Mouse (Mus musculus) ES-E14 (cell line): ENCODE measurements around the gene 4930442H23Rik.

Experiments
- CHD2 ChIP-seq: IDR thresholded peaks from 2 replicates; pipeline ENCODE4 v1.6.1; 2014; ENCODE audit warnings: mild to moderate bottlenecking, low read depth, low read length, inconsistent platforms
- HCFC1 ChIP-seq: IDR thresholded peaks from 2 replicates; pipeline ENCODE4 v1.6.1; 2012; ENCODE audit warnings: low read length, inconsistent platforms, borderline replicate concordance; ENCODE audit not compliant: insufficient read depth
- MAFK ChIP-seq: IDR thresholded peaks from 2 replicates; pipeline ENCODE4 v1.6.1; 2014; ENCODE audit warnings: mild to moderate bottlenecking, low read depth, low read length, inconsistent platforms; ENCODE audit not compliant: insufficient read depth

DNA sequence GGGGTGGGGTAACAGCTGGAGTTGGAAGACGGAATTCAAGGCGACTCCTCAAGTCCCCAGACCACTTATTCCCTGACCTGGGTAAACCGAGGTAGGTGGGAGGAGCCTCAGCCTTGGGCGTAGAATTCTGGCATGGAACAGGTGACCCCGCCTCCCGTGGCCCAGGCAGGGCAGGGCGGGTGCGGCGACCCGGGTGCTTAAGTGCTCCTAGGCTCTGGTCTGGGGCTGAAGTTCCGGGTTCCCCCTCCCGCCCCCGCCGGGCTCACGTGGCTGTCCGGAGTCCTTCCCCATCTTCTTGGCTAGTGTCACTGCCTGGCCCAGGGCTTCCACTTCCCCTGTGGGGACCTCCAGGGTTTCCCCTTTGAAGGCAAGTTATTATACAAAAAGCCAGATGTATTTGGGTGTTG lies 49.5 kb downstream of the 4930442H23Rik start:
- TF ChIP-seq CHD2 (no peak), HCFC1 (no peak), MAFK (no peak)
